Mouse (Mus musculus) cortical plate, adult 2 months (tissue): Measurements from ENCODE around the gene Blnk.

Source experiments
- CTCF ChIP-seq: fragments of 200-500 bp; IDR thresholded peaks from 2 replicates; pipeline ENCODE4 v1.5.1; 2011; ENCODE audit warnings: mild to moderate bottlenecking, control low read depth, low read length; ENCODE audit not compliant: insufficient read depth; ENCODE audit errors: extremely low read depth
- POLR2A ChIP-seq: fragments of 200-500 bp; IDR thresholded peaks from 2 replicates; pipeline ENCODE4 v1.6.1; 2011; ENCODE audit warnings: mild to moderate bottlenecking, low read length, control low read depth; ENCODE audit not compliant: insufficient read depth; ENCODE audit errors: extremely low read depth

DNA sequence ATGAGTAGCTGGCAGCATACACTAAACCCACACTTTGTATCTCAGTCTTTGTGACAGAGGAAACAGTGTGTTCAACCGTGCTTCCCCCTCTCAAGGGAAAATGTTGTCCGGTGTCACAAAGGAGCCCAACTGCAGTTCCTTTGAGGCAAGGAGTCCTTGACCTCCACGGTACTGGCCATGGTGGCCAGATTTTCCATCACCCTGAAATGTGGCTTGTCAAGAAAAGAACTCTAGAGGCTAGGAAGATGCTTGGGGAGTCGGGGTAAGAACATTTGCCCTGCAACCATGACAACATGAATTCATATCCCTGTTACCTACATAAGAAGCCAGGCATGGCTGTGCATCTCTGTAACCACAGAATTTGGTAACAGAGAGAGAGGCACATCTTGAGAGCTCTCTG lies 24.0 kb downstream of the Blnk start:
- TF ChIP-seq CTCF (no peak), POLR2A (no peak)
